Mouse (Mus musculus): ENCODE results near the gene Ddx25.

GRCm38 (mm10) chr9:35499946-35500345 lies 58.4 kb downstream of the Ddx25 start:
- TF ChIP-seq CTCF (IDR thresholded peaks at IDR 0.05; ENCODE audit: low read depth, low read length): no peak
- TF ChIP-seq POLR2A (IDR thresholded peaks at IDR 0.05; ENCODE audit: borderline replicate concordance, low read depth, low read length): no peak
